Mouse (Mus musculus): ENCODE results near the gene Igsf8.

The Igsf8 gene

DNA sequence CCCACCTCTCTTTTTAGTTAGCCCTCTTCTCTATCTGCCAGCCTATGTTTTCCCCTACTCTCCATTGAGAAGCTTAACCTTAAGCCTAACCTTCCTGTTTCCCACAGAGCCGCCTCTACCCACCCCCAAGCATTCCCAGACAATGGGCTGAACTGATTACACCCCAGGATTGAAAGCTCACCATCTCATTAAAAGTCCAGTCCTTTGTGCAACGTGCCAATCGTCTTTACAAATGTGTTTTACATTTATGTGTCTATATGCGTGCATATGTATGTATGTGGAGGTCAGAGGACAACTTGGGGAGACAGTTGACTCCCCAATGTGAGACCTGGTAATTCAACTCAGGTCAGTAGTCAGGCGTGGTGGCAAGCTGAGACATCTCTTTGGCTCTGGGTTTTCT, 61.9 kb downstream of the Igsf8 start:
- DNase-seq (ENCODE audit: low spot score in 2 of 2) = peak in 1 of 2 experiments; percentile 16

- DNase-seq (ENCODE audit: low spot score in 2 of 2) = peak; percentile 74 to 88
These were observed 62.4 kb downstream of the Igsf8 start for GRCm38 (mm10) chr1:172323801-172324359.

DNA sequence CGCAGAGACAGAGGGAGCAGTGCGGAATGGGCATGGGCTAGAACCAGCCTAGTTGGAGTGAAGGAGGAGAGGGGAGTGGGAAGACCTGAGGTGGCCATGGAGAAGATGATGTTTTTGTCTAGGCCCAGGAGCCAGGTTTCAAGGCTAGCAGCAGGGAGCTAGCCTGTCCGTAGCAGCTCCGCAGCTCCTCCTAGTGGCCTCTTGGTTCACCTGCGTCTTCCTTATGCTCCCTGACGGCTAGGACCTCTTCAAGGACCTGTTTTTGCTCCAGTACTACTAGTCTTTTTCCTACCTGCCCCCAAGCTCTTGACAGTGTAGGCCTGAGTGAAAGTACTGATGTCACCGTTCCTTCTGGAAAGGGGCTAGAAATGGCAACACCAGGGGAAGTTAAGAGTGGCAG, 63.3 kb downstream of the Igsf8 start:
- DNase-seq (ENCODE audit: low spot score in 2 of 2) = peak in 1 of 2 experiments; percentile 85

DNA sequence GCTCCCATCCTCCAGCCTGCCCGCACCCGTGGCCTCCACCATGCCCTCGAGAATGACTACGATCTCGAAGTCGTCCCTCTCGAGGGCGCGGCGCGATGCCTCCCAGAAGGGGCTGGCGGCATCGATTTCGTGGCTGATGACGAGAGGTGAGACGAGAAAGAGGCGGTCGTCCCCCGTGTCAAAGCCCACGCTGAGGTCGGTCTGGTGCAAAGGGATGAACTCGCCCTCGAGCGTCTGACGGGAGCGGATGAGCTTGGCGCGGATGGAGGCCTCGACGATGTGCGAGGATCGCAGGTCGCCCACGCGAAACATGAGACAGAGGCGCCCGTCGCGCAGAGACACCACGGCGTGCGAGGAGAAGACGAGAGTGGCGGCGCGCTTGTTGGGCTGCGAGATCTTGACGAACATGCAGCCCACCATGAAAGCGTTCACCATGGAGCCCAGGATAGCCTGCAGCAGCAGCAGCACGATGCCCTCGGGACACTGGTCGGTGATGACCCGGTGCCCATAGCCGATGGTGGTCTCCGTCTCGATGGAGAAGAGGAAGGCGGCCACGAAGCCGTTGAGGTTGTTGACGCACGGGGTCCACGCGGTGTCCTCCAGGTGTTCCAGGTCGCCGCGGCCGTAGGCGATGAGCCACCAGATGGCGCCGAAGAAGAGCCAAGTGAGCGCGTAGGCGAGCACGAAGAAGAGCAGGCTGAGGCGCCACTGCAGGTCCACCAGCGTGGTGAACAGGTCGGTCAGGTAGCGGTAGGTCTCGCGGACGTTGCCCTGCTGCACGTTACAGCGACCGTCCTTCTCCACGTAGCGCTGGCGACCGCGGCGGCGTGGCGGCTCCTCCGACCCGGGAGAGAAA, 64.5 kb downstream of the Igsf8 start:
- DNase-seq (ENCODE audit: low spot score in 2 of 2) = no peak

- DNase-seq (ENCODE audit: low spot score in 2 of 2) = no peak
These were observed 65.2 kb downstream of the Igsf8 start for GRCm38 (mm10) chr1:172326684-172327083.

GRCm38 (mm10) chr1:172327206-172328001, 66.0 kb downstream of the Igsf8 start:
- DNase-seq (ENCODE audit: low spot score in 2 of 2) = no peak

GRCm38 (mm10) chr1:172328041-172328440, 66.6 kb downstream of the Igsf8 start:
- DNase-seq (ENCODE audit: low spot score in 2 of 2) = no peak

- DNase-seq (ENCODE audit: low spot score in 2 of 2) = no peak
These were observed 67.0 kb downstream of the Igsf8 start for GRCm38 (mm10) chr1:172328461-172328860.

GRCm38 (mm10) chr1:172329131-172329530, 67.7 kb downstream of the Igsf8 start, which contains the start of gene Kcnj9:
Gene Kcnj9, minus strand, starts transcription at chr1:172329318.
- peak in 1 of 2 experiments; percentile 88 for DNase-seq (ENCODE audit: low spot score in 2 of 2)

DNA sequence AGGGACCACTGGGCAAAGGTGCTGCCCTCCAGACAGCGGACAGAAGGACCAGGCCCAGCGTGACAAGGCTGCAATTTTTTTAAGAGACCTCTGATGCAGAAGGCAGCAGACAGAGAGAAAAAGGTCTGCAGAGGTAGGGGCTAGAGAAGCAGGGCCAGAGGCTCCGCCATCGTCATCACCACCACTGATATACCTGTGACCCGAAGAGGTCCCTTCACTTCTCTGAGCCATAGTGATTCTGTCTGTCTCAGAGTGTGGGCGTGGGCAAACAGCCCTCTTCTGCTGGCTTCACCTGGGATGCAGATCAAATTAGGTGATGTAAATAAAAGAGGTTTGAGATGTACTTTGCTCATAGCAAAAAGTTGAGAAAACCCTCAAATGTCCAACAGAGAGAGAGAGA, 68.2 kb downstream of the Igsf8 start:
- no peak for DNase-seq (ENCODE audit: low spot score in 2 of 2)

GRCm38 (mm10) chr1:172331422-172331947, 70.0 kb downstream of the Igsf8 start:
- no peak for DNase-seq (ENCODE audit: low spot score in 2 of 2)

DNA sequence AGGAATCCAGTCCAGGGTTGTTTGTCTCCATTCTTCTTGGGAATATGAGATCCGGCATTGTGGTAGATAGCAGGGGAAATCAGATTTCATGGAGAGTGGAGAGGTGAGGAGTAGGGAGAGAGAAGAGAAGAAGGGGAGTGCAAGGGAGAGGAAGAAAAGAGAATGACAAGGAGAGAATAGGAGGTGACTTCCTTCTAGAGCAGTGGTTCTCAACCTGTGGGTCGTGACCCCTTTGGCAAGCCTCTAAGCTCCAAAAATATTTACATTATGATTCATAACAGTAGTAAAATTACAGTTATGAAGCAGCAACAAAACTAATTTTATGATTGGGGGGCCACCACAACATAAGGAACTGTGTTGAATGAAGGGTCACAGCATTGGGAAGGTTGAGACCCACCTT, 71.5 kb downstream of the Igsf8 start:
- DNase-seq (ENCODE audit: low spot score in 2 of 2) = no peak

DNA sequence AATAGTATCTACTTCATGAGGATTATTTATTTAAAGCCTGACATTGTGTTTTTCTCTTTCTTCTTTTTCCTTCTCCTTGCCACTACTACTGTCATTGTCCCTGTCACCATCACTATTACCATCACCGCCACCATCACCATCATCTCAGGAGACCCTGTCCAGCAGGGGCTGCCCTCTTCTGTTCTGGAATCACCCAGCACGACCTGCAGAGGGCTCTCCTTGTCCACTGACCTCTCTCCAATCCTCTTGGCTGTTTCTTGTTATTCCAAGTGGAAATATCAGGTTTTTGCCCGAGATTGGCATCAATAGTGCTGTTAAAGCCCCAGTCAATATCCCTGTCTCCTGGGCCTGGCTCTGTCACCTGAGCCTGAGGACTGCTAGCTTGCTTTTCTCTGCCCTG, 72.1 kb downstream of the Igsf8 start:
- DNase-seq (ENCODE audit: low spot score in 2 of 2) = peak in 1 of 2 experiments; percentile 14

- DNase-seq (ENCODE audit: low spot score in 2 of 2) = no peak
These were observed 74.4 kb downstream of the Igsf8 start for GRCm38 (mm10) chr1:172335804-172336203.

DNA sequence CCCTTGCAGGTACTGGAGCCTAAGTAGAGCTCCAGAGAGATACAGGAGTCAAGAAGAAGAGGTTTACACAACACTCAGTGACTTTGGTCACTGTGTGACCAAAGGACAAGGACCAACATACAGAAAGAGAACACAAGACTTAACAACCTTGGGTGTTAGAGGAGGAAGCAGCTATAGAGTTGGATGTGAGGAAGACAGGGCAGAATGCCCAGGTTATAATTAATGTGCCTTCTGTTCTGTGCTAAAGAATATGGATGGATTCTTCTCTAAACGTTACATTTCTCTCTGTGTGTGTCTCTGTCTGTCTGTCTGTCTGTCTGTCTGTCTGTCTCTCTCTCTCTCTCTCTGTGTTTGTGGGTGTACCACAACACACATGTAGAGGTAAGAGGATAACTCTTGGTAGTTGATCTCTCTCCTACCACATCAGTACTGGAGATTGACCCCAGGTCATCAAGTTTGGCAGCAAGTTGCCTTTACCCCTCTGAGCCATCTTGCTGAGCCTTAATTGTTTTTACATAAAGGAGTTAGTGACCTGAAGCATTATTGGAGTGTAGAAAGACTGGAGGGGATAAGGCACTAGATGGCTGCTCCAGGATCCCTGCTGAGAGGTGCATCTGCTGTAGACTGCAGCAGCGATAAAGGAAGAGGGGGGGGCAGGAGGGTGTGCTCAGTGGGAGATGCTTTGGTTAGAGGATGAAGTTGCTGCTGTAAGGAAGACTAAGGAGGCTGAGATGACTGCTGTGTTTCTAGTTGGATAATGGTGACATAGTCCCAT, 76.2 kb downstream of the Igsf8 start:
- no peak for DNase-seq (ENCODE audit: low spot score in 2 of 2)

- peak in 1 of 2 experiments; percentile 78 for DNase-seq (ENCODE audit: low spot score in 2 of 2)
These were observed 79.4 kb downstream of the Igsf8 start, which contains the start of gene Kcnj10 for GRCm38 (mm10) chr1:172340729-172341321. Gene Kcnj10, plus strand, starts transcription at chr1:172341210.

DNA sequence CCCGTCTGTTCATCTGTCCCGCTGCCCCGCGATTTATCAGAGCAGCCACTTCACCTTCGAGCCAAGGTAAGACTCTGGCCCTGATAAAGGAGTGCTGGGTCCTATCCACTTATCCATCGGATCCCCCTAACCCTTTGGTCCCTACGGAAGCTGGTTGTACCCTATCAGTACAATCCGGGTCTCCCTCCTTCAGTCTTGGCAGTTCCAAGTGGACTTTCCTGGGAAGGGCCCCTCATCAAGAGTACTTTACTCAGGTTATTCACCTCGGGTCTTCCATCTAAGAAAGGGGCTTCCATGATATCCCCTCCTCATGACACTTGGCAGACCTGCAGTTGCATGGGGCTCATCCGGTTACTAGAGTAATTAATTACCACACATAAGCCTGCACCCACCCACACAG, 79.9 kb downstream of the Igsf8 start:
- DNase-seq (ENCODE audit: low spot score in 2 of 2) = no peak

GRCm38 (mm10) chr1:172342729-172343128, 81.3 kb downstream of the Igsf8 start:
- DNase-seq (ENCODE audit: low spot score in 2 of 2) = peak in 1 of 2 experiments; percentile 72

GRCm38 (mm10) chr1:172343914-172344313, 82.5 kb downstream of the Igsf8 start:
- no peak for DNase-seq (ENCODE audit: low spot score in 2 of 2)

DNA sequence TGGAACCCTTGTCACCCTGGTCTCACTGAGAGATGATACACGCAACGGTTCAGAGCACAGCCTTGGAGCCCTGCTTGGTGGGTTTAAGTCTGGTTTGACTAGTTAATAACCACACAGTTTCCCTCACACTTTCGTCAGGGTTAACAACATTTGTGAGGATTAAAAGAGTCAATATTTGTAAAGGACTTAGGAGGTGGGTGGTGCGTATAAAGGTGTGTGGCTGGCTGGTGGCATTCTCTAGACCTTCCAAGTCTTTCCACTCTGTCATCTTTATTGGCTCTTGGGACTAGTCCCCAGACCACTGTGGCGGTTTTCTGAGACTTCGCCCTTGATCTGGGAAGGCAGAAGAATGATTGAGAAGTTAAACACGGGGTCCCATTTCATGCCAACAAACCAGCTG, 83.4 kb downstream of the Igsf8 start:
- no peak for DNase-seq (ENCODE audit: low spot score in 2 of 2)

- no peak for DNase-seq (ENCODE audit: low spot score in 2 of 2)
These were observed 85.3 kb downstream of the Igsf8 start for GRCm38 (mm10) chr1:172346707-172347106.

Data from left cerebral cortex, adult 9 months (tissue).